Mouse (Mus musculus) spleen, adult 2 months (tissue): ENCODE data around the gene Fanca.

ENCODE experiments used
- CTCF ChIP-seq: fragments of 200-500 bp; IDR thresholded peaks from 2 replicates; pipeline ENCODE4 v1.5.1; 2011; ENCODE audit warnings: mild to moderate bottlenecking, inconsistent platforms; ENCODE audit not compliant: insufficient read depth, insufficient read length, insufficient replicate concordance; ENCODE audit errors: extremely low read depth
- POLR2A ChIP-seq: fragments of 200-500 bp; IDR thresholded peaks from 2 replicates; pipeline ENCODE4 v1.6.1; 2011; ENCODE audit warnings: low read depth, low read length, inconsistent platforms

DNA sequence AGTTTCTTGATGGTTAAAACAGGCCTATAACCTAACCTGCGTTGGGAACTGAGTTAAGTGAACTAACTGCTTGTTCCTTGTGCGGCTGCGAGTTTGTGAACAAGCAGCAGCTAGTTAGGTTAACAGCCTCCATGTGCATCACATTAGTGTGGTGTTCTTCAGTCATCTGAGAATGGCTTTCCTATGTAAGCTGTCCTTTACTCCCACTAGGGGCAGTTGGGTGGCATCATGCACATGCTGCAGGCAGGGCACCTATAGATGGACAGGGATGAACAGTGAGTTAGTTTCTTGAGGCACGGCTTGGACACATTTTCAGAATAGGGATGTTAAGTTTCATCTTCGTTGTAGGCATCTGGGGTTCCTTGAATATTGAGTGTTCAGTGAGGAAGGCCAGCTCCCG lies 63.2 kb downstream of the Fanca start:
- no peak for TF ChIP-seq POLR2A
- TF ChIP-seq CTCF: no peak
